1 mouse cellular context compared by ENCODE assay signal in the genomic region with DNA sequence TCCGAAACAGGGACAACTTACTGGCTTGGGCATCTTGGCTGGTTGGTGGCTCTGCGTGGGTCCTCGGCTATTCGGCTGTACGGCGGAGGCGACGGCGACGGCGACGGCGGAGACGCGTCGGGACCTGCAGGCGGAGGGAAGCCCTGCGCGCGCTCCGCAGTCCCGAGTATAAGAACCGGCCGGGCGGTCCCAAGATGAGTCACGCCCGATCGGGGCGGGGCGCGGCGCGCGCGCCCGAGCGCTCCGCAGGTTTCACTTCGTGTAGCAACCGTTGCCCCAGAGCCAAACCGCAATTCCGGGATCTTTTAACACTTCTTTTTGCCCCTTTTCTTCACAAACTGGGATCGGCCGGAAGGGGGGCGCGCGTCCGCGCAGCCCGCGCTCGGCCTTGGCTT.
TF ChIP-seq lines count a peak whose summit lies in the region.

A gene (minus strand): TSS at position 174 of the 395 bp plus-strand sequence.

TF ChIP-seq in CH12.LX, 34 proteins besides CTCF, POLR2A, EP300 and RAD21 (continued from another document):
- TF ChIP-seq SIN3A (IDR thresholded peaks at IDR 0.05; ENCODE audit: low read length) = peak; percentile 46; the same call in 1 of the 2 replicates
